Mouse (Mus musculus): ENCODE data around the gene Supt6.

- TF ChIP-seq CTCF (IDR thresholded peaks at IDR 0.05; ENCODE audit: control insufficient read depth, insufficient read depth, insufficient read length), result no peak
- TF ChIP-seq USF1 (IDR thresholded peaks at IDR 0.05; ENCODE audit: low read depth), result no peak
- no peak for TF ChIP-seq MYOG (IDR thresholded peaks at IDR 0.05; ENCODE audit: control insufficient read depth, extremely low read depth, insufficient read length)
- TF ChIP-seq CEBPB (IDR thresholded peaks at IDR 0.05; ENCODE audit: low read depth), result no peak
- TF ChIP-seq FOSL1 (IDR thresholded peaks at IDR 0.05; ENCODE audit: insufficient read depth, low read length, poor library complexity, severe bottlenecking), result no peak
- no peak for TF ChIP-seq MAX (IDR thresholded peaks at IDR 0.05)
Measured at GRCm38 (mm10) chr11:78161169-78161568, 84.6 kb downstream of the Supt6 start.
